Mouse (Mus musculus): ENCODE results near the gene Nudt22.

The Nudt22 gene

DNA sequence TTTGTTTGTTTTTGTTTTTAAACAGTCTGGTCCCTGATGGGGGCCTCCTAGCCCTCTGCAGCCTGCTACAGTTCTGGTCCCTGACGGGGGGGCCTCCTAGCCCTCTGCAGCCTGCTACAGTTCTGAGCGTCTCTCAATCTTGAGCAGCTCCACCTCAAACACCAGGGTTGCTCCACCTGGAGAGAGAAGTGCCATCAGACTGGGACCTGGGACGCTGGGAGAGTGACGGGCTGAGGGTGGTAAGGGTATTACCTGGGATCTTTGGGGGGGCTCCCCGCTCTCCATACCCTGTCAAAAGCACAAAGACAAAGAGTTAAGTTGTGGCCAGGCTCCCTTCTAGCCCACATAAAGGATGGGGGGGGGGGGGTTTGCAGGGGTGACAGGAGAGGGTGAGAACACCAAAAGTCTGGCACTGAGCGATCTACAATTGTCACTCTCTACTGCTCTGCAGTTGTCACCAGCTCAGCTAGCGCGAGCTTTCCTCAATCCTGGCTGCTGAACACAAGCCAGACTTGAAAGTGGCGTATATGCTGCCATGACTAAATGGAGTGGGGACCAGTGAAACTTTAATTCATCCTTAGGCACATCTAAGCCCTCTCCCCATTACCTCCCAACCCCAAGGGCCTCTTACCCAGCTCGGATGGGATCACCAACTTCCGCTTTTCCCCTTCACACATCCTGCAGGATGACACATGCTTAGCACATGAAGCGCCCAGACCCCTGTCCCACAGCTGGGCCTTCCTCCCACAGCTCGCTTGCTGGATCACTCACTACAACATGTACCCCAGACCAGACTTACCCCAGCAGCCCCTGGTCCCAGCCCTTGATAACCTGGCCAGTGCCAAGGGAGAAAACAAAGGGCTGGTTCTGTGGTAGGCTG, 17.9 kb downstream of the Nudt22 start:
- in situ Hi-C loops (cut with MboI) = no loop called here

DNA sequence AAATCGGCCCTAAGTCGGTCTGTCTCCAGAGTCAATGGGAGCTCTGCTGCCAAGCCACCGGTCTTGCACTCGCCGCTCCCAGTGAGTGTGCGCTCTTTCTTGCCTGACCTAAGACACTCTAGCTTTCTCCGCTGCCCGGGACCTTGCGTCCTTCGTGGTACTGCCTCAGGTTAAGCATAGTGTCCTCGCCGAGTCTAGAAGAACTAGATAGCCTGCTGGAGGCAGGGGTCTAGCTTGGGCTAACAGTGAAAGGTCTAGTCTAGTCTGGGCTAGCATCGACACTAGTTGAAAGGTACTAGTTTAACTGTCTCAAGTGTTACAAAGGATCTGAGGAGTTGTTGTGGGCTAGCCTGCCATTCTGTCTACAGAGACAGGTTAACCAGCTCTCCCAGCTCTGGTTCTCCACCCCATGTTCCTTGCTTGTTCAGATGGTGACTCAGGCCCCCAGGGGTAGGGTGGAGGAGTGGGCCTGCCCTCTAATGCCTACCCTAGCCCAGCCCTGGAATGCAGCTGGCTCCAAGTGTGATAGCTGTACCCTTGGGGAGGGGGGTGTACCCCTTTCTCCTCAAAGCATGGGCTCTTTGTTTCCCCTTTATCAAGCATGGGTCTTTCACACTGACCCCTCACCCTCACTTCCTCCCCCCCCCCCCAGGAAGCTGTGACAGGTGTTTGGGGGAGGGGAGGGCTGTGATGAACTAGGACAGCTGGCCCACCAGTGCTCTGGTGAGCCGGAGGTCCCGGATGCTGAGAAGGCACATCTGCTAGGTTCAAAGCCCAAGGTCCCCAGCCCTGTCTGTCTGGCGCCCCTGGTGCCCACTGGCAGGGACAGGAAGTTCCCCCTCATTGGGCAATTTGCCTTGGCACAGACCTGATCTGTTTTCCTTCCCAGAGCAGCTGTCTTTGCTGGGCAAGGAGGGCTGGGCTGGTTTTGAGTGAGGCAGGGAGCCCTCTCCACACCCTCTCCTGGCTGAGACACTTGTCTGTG, 20.1 kb downstream of the Nudt22 start, which contains the start of gene Plcb3:
Gene Plcb3 (minus strand): TSS at position 934 of the 985 bp plus-strand sequence.
- in situ Hi-C loops (cut with MboI) = no loop called here

DNA sequence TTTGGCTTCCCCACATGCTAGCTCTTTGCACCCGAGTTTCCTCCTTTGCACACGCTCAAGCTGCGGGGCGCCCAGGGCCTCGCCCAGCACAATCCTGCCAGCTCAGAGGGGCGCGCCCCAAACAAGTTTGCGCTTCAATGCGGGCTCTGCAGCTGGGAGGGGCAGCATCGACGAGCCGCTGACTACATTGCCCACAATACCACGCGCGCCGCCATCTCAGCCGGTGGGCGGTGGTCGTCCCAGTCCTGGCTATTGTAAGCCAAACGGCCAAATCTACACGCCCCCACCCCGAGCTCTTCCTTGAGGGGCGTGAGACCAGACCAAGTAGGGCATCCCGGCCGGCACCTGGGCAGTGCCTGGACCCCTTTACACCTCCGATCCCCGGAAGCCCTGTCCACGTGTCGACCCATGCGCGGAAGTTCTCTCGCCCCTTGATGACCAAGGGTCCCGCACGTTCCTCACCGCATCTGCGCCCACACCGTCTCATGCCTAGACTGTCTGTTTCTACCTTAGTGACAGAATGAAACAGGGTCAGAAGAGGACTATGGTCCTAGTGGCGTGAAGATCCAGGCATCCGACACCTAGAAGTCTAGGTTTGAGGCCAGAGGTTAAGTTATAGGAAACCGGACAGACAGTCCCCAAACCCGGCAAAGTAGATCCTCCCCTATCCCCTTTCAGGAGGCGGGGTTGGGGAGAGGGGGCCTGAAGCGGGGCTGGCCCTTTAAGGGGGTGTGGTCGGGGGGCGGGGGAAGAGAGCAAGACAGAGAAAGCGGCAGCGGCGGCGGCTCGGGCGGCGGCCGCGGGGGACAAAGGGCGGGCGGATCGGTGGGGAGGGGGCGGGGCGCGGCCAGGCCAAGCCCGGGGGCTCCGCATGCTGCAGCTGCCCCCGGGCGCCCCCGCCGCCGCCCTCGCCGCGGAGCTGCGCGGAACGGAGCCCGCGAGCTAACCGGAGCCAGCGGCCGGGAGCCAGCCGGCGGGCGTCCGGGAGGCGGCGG, 21.4 kb downstream of the Nudt22 start, which contains the start of gene Ppp1r14b:
Gene Ppp1r14b (plus strand): TSS at position 758 of the 995 bp plus-strand sequence.
- in situ Hi-C loops (cut with MboI) = no loop called here

DNA sequence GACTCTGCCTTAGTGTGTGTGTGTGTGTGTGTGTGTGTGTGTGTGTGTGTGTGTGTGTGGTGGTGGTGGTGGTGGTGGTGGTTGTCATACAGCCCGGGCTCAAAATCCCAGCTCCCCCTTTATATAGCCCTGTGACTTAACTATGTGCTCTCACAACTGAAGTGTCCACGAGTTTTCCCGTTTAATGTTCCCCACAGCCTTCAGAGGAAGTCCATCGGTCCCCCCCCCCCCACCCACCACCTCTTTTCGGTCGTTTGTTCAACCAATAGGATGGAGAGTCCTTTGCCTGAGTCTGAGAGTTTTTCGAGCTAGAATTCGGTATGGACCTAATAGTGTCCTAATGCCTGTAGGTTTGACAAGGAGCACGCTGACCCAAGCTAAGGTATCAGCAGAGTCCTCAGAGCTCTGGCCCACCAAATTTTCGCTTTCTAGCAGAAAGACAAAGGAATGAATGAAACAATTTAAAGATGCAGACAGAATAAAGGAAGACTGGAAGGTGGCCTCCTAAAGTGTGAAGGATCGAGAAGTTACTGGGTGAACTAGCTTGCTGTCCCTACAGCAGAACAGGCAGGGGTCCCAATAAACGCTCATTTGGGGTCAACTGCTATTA, 22.2 kb downstream of the Nudt22 start:
- in situ Hi-C loops (cut with MboI) = no loop called here

DNA sequence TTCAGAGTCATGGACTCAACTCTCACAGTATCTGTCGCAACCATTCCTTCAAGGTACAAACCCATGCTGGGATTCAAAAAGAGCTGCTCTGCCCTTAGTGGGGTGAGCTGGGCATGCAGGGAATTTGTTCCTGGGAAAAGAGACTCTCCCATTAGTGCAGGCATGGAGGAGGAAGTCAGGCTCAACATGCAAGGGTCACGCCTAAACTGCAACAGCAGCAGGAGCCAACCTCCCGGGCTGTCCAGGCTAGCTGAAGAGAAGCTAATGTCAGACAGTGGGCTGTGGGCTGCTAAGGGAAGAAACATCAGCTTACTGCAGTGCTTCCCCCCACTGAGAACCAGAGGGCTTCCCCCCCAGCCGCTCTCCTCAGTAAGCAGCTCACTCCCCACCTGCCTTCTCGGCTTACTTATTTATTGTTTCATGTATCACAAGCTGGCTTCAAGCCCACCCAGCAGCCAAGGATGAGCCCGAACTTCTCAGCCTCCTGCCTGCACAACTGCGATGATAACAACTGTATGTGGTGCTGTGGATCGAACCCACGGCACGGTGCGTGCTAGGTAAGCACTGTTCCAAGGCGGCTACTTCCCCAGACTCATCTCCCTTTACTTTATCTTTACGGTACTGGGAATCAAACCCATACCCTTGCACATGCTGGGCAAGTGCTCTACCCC, 23.5 kb downstream of the Nudt22 start:
- in situ Hi-C loops (cut with MboI) = no loop called here

DNA sequence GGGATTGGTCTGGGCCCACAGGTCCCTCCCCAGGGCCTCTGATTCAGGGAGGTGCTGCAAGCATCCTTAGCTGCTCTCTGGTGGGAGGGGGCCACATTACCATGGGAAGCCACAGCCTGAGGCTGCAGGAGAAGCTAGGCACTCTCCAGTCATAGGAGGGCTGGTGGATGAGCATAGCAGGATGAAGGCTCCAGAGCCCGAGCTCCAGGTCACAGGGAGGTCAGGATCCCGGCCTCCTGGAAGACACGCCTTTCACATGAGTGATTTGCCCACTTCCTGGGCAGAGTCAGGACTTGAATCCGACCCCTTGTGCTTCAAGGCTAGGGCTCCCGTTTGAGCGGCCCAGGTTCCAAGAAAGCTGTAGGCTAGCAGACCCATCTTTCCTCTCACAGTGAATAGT, 24.3 kb downstream of the Nudt22 start:
- in situ Hi-C loops (cut with MboI) = no loop called here

DNA sequence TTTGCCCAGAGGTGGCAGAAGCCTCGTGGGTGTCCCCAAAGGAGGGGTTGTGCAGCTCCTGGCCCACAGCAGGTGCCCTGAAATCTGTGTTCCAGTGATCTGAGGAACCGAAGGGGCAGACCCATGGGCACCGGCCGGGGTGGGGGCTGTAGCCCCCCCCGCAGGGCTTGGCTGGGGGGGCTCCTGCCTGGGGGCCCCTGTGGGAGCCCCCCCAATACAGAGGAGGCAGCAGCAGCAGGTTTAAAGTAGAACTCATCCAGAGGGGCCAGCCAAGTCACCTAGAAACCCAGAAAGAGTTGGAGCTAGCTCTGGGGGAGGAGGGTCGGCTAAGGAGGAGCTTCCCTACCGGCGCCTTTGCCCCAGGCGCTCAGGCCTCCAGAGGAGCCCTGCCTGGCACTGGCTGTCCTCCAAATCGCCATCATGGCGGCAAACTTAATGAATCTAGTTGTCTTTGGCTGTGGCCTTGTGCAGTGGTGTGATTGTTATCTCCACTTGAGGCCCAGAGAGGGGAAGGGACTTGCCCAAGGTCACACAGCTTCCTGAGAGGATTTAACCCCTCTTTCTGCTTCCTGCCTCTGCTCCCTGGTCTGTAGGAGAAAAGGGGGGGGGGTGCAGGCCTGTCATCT, 25.3 kb downstream of the Nudt22 start:
- in situ Hi-C loops (cut with MboI) = no loop called here

DNA sequence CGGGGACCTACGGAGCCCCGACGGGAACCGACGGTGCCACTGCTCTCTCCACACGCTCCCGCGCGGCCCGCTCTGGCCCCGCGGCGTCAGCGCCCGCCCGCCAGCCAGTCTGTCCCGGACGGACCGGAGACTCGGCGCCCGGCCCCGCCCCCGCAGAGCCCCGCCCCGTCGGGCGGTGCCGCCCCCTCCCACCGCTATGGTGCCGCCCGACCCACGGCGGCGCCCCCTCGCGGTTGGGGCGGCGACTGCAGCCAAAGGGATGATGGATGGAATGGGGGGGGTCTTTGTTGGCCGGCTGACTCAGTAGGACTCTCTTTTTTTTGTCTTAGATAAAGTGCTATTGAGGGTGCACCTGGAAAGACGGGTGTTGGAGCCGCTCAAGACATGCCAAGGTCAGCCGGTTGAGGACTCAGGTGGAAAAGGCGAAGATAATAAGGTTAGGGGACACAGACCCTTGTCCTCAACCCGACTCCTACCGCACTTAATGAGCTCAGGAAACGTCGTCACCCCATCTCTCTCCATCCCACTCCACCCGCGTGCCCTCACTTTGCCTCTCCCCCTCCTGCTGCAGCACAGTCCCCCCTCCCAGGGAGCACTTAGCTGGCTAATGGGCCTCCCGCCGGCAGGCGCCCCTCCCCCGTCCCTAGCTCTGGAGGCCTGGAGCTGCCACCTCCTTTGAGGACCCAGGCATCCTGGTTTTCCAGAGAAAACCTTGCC, 26.1 kb downstream of the Nudt22 start:
- in situ Hi-C loops (cut with MboI) = no loop called here

DNA sequence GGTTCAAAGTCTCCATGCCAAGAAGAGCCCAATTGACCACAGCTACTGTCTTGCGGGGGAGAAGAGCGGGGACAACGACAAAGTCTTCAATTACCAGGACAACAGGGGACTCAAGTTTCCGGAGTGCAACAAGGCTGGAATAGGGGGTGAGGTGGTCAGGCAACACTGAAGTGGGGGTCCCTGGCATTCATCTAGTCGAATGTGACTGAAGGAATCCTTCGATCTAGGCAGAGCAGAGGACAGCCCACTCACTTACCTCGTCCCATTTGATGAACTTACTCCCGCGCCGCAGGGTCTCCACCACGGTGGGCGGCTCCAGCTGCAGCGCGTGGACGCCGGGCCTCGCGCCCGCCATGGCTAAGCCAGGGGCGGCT, 26.6 kb downstream of the Nudt22 start:
- in situ Hi-C loops (cut with MboI) = no loop called here

DNA sequence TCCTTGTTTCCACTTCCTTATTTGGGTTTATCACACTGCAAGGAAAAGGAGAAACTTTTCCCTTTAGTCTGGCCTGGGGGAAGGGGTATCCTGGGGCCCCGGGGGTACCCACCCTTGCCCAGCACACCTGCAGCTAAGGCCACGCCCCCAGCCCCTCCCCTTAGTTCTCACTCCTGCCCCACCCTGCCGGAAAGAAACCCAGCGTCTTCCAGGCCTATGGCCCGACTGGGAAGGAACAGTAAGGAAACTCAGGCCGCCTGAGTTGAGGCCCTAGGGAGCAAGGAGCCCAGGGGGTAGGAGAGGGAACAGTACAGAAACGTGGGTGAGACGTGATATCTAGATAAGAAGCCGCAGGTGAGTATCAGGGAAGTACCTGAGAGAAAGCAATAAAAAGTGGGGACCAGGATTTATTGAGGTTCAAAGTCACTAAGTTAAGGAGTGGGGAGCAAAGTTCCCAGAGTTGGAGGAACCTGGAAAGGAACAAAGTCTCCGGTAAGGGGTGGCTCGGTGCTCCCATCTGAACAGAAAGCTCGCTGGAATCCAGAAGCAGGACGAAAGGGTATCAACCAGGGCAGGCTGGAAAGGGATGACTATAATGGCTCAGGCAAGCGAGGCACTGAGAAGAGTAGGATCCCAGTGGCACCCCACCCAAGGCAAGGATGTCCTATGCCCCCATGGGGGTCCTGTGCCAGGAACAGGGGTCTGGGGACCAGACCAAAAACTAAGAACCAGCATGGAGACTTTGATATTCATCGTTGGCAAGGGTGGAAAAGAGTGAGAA, 27.2 kb downstream of the Nudt22 start:
- in situ Hi-C loops (cut with MboI) = no loop called here

DNA sequence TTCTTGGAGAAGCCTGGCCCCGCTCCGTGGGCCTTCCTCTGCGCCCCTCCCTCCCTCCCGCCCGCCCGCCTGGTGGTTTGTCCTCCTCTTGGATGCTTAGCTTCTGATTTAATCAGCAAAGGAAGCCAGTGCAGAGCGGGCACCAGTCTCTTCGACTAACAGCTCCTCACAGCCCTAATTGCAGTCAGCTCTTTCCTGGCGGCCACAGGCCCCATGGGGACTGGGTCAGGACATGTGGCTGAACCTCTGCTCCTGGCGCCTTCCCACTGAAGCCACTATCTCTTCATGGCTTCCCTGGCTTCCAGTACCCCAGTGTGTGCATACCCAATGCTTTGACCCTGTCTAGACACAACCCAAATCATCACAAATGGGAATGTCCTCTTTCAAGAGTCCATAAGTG, 39.5 kb downstream of the Nudt22 start:
- in situ Hi-C loops (cut with MboI) = no loop called here

DNA sequence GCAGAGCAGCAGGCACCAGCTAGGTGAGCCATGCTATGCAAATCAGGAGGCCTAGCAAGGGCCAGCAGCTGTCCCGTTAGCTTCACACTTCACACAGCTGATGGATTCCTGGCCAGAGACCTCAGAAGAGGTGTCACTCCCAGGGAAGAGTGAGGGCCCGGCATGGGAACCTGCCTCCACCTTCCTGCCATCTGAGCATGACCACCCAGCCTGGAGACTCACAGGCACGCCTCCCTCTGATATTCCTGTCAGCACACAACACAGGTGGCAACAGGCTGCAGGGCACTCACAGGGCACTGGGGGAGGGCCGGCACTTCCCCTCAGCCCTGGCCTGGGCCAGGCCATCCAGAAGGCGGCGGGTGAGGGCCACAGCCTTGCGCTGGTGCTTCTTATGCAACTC, 40.5 kb downstream of the Nudt22 start:
- in situ Hi-C loops (cut with MboI) = no loop called here

DNA sequence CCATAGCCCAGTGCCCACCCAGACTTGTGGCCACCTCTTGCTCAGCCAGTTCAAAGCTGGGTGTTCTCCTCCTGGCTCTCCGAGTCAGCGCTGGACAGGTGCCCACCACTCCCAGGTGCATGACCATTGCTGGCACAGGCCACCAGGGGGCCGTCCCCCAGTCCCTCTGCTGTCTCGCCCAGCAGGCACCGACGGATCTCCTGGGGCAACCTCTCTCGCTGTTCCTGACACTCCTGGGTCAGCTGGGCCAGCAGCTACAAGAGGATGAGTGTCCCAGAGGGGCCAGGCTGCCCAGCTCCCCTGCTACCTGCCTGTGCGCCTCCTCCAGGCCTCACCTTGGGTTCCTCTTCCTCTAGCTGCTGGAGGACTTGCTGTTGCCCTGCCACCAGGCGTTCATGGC, 41.9 kb downstream of the Nudt22 start:
- in situ Hi-C loops (cut with MboI) = no loop called here

DNA sequence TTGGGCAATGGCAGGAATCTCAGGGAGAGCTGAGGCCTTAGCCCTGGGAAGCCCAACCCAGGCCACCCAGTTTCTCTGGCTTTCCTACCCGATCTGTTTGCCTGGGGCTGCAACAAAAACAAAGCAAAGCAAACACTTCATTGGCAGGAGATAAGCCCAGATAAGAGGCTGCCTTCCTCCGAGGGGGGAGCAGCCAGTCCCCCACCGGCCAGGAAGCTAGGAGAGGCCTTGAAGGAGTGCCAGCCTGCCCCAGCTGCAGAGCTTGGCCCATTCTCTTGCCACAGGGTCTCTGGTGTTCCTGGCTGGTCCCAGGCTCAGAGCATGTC, 43.2 kb downstream of the Nudt22 start:
- in situ Hi-C loops (cut with MboI) = no loop called here

DNA sequence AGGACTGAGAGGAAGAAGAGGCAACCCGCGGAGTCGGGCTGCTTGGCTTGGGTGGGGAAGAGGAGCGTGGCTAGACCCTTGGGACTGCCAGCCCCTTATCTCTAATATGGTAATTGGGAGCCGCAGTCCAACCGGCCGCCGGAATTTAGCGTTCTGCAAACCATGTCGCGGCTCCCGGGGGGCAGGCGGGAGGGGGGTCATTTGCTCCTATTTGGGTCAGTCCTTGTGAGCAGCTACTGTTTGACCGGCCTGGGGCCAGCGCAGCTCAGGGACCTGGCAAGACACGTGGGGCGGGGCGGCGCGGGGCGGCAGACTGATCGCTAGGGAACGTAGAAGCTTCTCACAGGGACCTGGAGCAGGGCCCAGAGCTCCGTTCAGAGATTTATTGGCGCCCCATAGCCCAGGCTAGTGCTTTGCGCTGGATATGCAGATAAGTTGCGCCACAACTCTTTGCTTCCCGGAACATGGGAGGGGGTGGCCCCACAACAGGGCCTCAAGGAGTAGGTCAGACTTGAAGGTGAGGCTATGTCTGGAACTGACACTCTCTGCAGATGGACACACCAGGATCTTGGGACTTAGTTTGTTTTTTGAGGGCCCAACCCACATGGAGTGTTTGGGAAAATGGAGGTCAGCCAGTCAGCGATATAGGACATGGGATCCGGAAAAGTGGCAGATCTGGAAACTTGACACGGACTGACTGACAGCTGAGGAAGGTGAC, 43.8 kb downstream of the Nudt22 start:
- in situ Hi-C loops (cut with MboI) = no loop called here

DNA sequence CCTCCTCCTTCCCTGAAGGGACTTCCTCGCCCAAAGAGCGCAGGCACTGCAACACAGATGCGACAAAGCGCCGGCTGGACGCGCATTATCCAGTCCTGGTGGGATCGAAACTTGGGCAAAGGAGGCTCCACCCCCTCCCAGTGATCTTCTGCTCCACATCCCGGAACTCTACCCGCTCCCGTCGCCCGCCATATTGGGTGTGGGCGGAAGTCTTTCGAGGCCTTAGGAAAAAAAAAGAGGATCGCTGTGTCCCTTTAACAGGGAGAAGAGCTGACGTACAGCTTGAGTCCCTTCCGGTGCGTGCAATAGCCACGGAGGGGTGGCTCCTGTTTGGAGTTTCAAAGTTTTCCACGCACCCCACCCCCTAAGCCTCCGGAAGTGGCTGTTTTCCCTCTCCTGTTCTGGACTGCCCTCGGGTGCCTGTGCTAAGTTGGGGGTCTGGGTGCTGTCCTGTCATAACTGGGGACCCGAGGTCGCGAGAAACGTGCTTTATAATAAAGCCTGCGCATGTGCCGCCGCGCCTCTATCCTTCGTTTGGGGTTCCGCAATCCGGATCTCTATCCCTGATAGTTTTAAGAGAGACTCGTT, 44.4 kb downstream of the Nudt22 start:
- in situ Hi-C loops (cut with MboI) = no loop called here

DNA sequence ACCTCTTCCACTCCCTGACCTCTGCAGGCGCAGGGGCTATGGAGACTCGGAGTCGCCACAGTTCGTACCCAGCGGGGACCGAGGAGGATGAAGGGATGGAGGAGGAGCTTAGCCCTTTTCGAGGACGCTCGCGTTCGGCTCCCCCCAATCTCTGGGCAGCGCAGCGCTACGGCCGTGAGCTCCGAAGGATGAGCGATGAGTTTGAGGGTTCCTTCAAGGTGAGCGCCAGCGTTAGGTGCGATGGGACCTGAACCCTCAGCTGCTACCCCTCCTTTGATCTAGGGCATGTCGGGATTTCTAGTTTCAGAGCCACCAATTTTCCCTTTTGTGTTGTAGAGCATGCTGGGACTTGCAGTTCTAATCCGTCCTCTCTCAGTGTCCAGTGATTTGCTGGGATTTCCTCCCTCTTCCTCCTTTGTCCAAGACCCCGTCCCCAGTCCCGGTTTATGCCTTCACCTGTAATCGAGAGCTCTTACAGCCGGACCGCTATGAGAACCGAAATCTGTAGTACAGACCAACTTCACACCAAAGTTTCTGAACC, 45.2 kb downstream of the Nudt22 start:
- in situ Hi-C loops (cut with MboI) = no loop called here

Measured in mature B cell (primary cell).